Mouse (Mus musculus) liver, adult 2 months (tissue): ENCODE measurements around the gene Creb3l1. TPM values are rescaled to one million over a fixed set of nuclear protein-coding genes. Genes with fewer than 3 reads are reported as not detected.

Source experiments
- DNase-seq: peaks from one replicate; pipeline ENCODE4 v3.0.0-alpha.2; 2011; ENCODE audit warnings: low read depth, low spot score; ENCODE audit errors: extremely low read depth
- H3K27ac ChIP-seq: fragments of 200-500 bp; replicated peaks from 2 replicates; pipeline ENCODE4 v1.5.1; 2012; ENCODE audit warnings: low read depth, mild to moderate bottlenecking, control low read depth, inconsistent platforms, low read length; ENCODE audit not compliant: insufficient read depth
- H3K27me3 ChIP-seq: fragments of 200-500 bp; 2 replicates; pipeline ENCODE4 v1.6.1; 2012; ENCODE audit warnings: mild to moderate bottlenecking, moderate library complexity, low read length, inconsistent platforms; ENCODE audit not compliant: control insufficient read depth, insufficient read depth
- H3K36me3 ChIP-seq: fragments of 200-500 bp; 2 replicates; pipeline ENCODE4 v1.6.1; 2012; ENCODE audit warnings: low read length, inconsistent platforms; ENCODE audit not compliant: control insufficient read depth, insufficient read depth
- H3K4me1 ChIP-seq: fragments of 200-500 bp; 2 replicates; pipeline ENCODE4 v1.6.1; 2011; ENCODE audit warnings: low read length; ENCODE audit not compliant: control insufficient read depth, insufficient read depth
- H3K4me3 ChIP-seq: fragments of 200-500 bp; 2 replicates; pipeline ENCODE4 v1.5.1; 2011; ENCODE audit warnings: low read depth, mild to moderate bottlenecking, control low read depth, low read length, moderate library complexity; ENCODE audit not compliant: insufficient read depth
- H3K79me2 ChIP-seq: fragments of 200-500 bp; 2 replicates; pipeline ENCODE4 v1.6.1; 2012; ENCODE audit warnings: inconsistent platforms, mild to moderate bottlenecking, low read length, moderate library complexity; ENCODE audit not compliant: control insufficient read depth, insufficient read depth
- H3K9ac ChIP-seq: fragments of 200-500 bp; 2 replicates; pipeline ENCODE4 v1.6.1; 2012; ENCODE audit warnings: low read depth, mild to moderate bottlenecking, control low read depth, inconsistent platforms, low read length
- CTCF ChIP-seq: fragments of 200-500 bp; IDR thresholded peaks from 2 replicates; pipeline ENCODE4 v1.5.1; 2011; ENCODE audit warnings: low read depth, low read length, control low read depth
- POLR2A ChIP-seq: fragments of 200-500 bp; IDR thresholded peaks from 2 replicates; pipeline ENCODE4 v1.6.1; 2011; ENCODE audit warnings: low read length, control low read depth; ENCODE audit not compliant: insufficient read depth; ENCODE audit errors: extremely low read depth
- WGBS: fragments of 180-500 bp; shearing (Covaris S2); methylation state at CpG from one replicate; pipeline ENCODE4 v1.1.7; 2018; 5-methylcytosine and 5-hydroxymethylcytosine counted together
- polyA plus RNA-seq: library from polyadenylated mRNA; depleted of rRNA; stranded (reverse); fragments of >200 nt; gene quantifications from 2 replicates; pipeline ENCODE4 v1.2.3, GENCODE M21; 2012
- total RNA-seq: library from RNA; depleted of rRNA; stranded (reverse); fragments of >200 nt; gene quantifications from 2 replicates; pipeline ENCODE4 v1.2.3, GENCODE M21; 2014

Gene Creb3l1
- total and polyA plus RNA-seq, 2 experiments, result 0.18 to 0.40 TPM

- no peak for TF ChIP-seq CTCF
- H3K79me2 ChIP-seq, result no peaks in the 10 kb centered on the region
- 51% methylated on average over 21 of the region's 21 CpGs for WGBS
- H3K36me3 ChIP-seq, result no peaks in the 10 kb centered on the region
- H3K9ac ChIP-seq, result peak overlapping the region; percentile 31; the same call in 1 of the 2 replicates
- DNase-seq, result peak; percentile 28
- peaks cover 12% of the 10 kb centered on the region for H3K27me3 ChIP-seq
- peak overlapping the region; percentile 81 for H3K27ac ChIP-seq
- peak overlapping the region; percentile 8; the same call in 1 of the 2 replicates for H3K4me3 ChIP-seq
- peaks cover 5% of the 10 kb centered on the region for H3K4me1 ChIP-seq
These were observed 52.8 kb downstream of the Creb3l1 start for GRCm38 (mm10) chr2:91971231-91972097.

- H3K36me3 ChIP-seq, result no peaks in the 10 kb centered on the region
- H3K4me3 ChIP-seq, result no peak overlapping the region
- no peak for TF ChIP-seq CTCF
- no peak for TF ChIP-seq POLR2A
- H3K27me3 ChIP-seq, result no peaks in the 10 kb centered on the region
- no peak for DNase-seq
- peak overlapping the region; percentile 47 for H3K9ac ChIP-seq
- H3K4me1 ChIP-seq, result peaks cover 7% of the 10 kb centered on the region
- 69% methylated on average over 11 of the region's 11 CpGs for WGBS
- peak overlapping the region; percentile 83 for H3K27ac ChIP-seq
- no peaks in the 10 kb centered on the region for H3K79me2 ChIP-seq
These were observed 56.3 kb downstream of the Creb3l1 start for GRCm38 (mm10) chr2:91967962-91968361.

- Histone ChIP-seq H3K27me3 (no peaks in the 10 kb centered on the region), H3K9ac (no peak overlapping the region), H3K4me3 (no peak overlapping the region), H3K36me3 (no peaks in the 10 kb centered on the region), H3K27ac (no peak overlapping the region), H3K4me1 (peaks cover 19% of the 10 kb centered on the region), H3K79me2 (peaks cover 5% of the 10 kb centered on the region; the same call in 1 of the 2 replicates)
- WGBS, result 85% methylated on average over 5 of the region's 5 CpGs
- peak; percentile 34 for DNase-seq
- TF ChIP-seq POLR2A (no peak), CTCF (no peak)
These were observed 57.9 kb downstream of the Creb3l1 start for GRCm38 (mm10) chr2:91966367-91966766.

GRCm38 (mm10) chr2:91965417-91965816 is 58.9 kb downstream of the Creb3l1 start:
- no peak for DNase-seq
- H3K27me3 ChIP-seq, result no peaks in the 10 kb centered on the region
- peak overlapping the region; percentile 99 for H3K4me3 ChIP-seq
- peaks cover 11% of the 10 kb centered on the region; the same call in 1 of the 2 replicates for H3K79me2 ChIP-seq
- H3K4me1 ChIP-seq, result peaks cover 17% of the 10 kb centered on the region
- peak overlapping the region; percentile 98 for H3K27ac ChIP-seq
- TF ChIP-seq POLR2A, result peak; percentile 50; the same call in 1 of the 2 replicates
- no peak for TF ChIP-seq CTCF
- no peaks in the 10 kb centered on the region for H3K36me3 ChIP-seq
- 53% methylated on average over 20 of the region's 20 CpGs for WGBS
- peak overlapping the region; percentile 94 for H3K9ac ChIP-seq

- no peak for DNase-seq
- Histone ChIP-seq H3K79me2 (peaks cover 14% of the 10 kb centered on the region; the same call in 1 of the 2 replicates), H3K4me3 (peak overlapping the region; percentile 99), H3K4me1 (peaks cover 19% of the 10 kb centered on the region), H3K9ac (peak overlapping the region; percentile 94), H3K27me3 (no peaks in the 10 kb centered on the region), H3K36me3 (no peaks in the 10 kb centered on the region), H3K27ac (peak overlapping the region; percentile 98)
- 59% methylated on average over 3 of the region's 3 CpGs for WGBS
- TF ChIP-seq CTCF, result no peak
- no peak for TF ChIP-seq POLR2A
These were observed 59.6 kb downstream of the Creb3l1 start for GRCm38 (mm10) chr2:91964610-91965204.
